Mouse (Mus musculus): Measurements from ENCODE around the gene Pphln1.

DNA sequence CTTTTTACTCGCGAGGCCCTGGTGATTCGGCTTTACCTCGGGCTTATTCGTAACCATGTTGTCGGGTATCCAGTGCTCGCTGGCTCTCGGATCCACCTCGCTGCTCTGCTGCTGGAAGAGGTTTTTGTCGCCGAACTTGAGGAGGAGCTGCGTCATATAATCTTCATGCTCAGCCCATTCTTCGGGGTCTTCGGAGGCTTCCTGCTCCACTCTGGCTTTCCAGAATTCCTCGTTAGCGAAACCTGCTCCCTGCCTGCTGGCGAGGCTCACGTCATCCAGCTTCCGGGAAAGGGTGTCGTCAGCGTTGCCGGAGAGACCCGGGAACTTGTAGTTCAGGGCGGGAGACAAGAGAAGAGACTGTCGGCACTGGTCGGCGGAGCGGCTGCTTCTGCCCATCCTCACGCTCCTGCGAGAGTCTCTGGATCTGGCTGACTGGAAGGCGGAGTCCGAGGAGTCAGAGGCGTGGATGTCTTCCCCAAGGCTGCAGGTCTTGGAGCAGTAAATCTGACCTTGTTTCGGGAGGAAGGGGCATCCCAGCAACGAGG is 105.1 kb downstream of the Pphln1 start:
- TF ChIP-seq POLR2A (IDR thresholded peaks at IDR 0.05; ENCODE audit: control insufficient read depth, extremely low read depth, insufficient read depth, low read length, poor library complexity) (no peak), CTCF (IDR thresholded peaks at IDR 0.05; ENCODE audit: borderline replicate concordance, control insufficient read depth, extremely low read depth, insufficient read depth, low read length, poor library complexity) (no peak)
